Mouse (Mus musculus) urinary bladder, postnatal 10 days (tissue): ENCODE measurements around the gene Galr2.

Source experiments
- DNase-seq: peaks from one replicate; pipeline ENCODE4 v3.0.0; 2022; ENCODE audit warnings: low spot score

Galr2 gene

GRCm38 (mm10) chr11:116307019-116307725 lies 26.4 kb downstream of the Galr2 start, which contains the start of gene Exoc7:
TSS of gene Exoc7 (minus strand) at chr11:116307233.
- DNase-seq: no peak

- no peak for DNase-seq
Observed at GRCm38 (mm10) chr11:116307762-116308531, 27.2 kb downstream of the Galr2 start.

- DNase-seq: no peak
Observed at GRCm38 (mm10) chr11:116309601-116310000, 28.9 kb downstream of the Galr2 start.

DNA sequence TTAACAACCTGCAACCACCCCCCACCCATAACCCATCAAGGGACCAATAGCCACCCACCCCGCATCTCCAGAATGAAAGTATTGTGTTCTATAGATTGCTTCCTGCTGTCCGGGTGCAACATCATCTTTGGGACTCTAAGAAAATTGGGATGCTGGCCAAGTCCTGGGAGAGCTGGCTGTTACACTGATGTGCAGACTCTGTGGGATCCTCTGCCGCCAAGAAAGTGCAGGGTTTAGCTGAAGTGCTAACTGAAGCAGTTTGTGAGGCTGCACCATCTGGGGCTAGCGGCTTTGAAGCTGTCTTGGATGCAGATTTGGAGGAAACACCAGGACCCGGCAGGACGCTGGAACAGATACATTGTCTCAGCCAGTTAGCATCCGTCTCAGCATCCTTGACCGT lies 30.4 kb downstream of the Galr2 start:
- DNase-seq: no peak

- no peak for DNase-seq
Observed at GRCm38 (mm10) chr11:116312359-116312758, 31.6 kb downstream of the Galr2 start.

DNA sequence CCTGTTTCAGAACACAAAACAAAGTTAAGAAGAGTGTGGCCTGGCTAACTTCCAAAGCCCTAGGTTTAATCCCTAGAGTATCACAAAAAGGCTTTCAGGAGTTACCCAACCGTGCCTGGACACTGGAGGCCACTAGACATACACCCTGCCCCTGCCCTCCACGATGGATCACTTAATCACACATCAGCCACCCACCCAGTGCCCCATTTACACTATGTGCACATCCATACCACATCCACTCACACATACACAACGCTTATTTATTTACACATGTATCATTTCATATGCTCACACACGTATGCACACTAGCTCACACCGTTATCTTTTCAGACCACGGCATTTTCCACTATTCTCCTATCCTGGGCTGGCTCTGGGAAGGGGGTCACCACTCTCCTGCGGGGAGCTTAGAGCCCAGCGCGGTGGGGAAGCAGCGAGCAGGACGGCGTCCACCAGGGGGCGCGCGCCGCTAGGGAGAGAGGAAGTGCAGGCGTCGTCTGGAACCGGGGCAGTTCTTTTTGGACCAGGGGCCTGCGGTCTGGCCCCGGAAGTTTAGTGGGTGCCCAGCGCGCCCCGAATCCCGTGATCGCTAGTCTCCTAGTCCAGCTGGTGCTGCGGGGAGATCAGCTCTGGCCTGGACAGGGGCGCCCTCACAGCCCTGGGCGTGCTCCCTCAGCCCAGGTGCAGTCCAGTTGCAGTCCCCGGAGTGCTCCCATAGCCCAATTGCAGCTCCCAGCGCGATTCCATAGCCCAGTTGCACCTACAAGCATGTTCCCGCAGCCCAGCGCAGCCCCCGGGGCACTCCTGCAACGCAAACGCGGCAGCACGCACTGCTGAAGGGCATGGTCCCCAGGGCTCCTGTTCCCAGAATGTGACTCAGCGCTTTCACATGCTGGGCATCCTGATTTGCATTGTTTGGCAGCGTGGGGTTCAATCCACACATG lies 38.2 kb downstream of the Galr2 start:
- DNase-seq: peak; percentile 86

- DNase-seq: no peak
Observed at GRCm38 (mm10) chr11:116326963-116327603, 46.3 kb downstream of the Galr2 start.

GRCm38 (mm10) chr11:116329314-116330210 lies 48.8 kb downstream of the Galr2 start:
- no peak for DNase-seq

DNA sequence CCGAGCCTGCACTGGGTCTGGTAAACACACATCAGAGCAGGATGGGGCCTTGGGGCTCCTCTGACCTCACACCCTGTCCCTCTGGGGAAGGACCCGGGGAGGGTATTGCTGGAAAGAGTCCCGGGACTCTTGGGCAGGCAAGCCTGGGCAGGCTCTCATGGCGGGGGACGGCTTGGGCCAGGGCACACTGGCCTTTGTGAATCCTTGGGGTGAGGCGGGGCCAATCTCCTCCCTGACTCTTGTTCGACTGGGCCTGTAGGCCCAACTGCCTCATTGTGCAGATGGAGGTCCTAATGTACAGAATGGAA lies 49.4 kb downstream of the Galr2 start:
- DNase-seq: no peak

DNA sequence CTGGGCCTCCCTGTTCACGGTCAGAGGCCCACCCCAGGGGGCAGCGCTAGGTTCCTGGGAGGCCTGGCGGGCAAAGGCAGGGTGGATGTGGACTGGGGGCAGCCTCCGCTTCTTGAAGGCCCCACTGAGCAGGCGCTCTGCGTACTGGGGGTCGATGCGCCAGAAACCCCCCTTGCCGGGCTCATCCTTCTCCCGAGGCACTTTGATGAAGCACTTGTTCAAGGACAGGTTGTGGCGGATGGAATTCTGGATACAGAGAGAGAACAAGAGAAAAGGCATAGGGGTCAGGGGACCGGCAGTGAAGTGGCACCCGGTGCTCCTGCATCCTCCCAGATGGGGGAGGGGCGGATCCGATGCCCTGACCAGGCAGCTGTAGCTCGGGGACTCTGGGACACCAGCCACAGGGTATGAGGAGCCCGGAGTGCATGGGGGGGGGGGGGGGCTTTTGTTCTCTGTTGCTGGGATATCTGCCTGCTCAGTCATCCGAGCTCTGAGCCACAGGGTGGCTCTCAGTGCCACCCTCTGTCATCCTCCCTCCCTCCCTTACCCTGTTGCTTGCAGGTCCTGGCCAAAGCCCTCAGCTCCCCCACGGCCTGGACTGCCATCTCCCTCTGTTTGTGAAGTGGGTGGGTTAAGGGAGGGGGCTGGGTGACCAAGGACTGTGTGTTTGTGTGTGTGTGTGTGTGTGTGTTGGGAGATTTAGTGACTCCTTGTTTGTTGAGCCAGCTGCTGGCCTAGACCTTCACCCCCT lies 51.7 kb downstream of the Galr2 start:
- DNase-seq: no peak

DNA sequence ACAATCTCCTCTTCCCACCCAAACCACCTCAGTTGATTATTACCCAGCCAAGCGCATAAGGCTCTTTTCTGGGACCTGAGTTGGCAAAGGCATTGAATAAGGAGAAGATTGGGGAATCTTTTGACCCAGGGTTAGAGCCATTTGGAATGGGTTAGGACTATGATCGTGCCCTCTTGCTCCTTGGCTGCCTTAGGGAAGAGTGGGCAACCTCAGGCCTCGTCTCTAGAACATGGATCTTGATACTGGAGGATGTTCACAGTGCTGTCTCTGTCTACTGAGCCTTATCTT lies 52.2 kb downstream of the Galr2 start:
- no peak for DNase-seq
